Mouse (Mus musculus) gastrocnemius, postnatal 36 days (tissue): ENCODE results near the gene Prkca. TPM values are rescaled to one million over a fixed set of nuclear protein-coding genes. Genes with fewer than 3 reads are reported as not detected.

Experiments
- DNase-seq, 2 experiments: peaks; one replicate each; pipeline ENCODE4 v3.0.0; 2022
- intact Hi-C: fragments of 180-260 bp; cut with DNase I; formaldehyde crosslinking; loops from one replicate; pipeline ENCODE4 v1.15.1; 2025
- total RNA-seq, 2 experiments: library from RNA; stranded (reverse); gene quantifications; 2 replicates each; pipeline ENCODE4 v1.2.3; 2021

Prkca gene
- total RNA-seq, 2 experiments from 2014 or later, result 57.7 to 61.2 TPM

- no peak for DNase-seq
- intact Hi-C loops, result no loop called here
Measured at GRCm38 (mm10) chr11:108246267-108246702, 97.4 kb downstream of the Prkca start.

- intact Hi-C loops, result no loop called here
- DNase-seq, result no peak
Measured at GRCm38 (mm10) chr11:108244241-108244640, 99.5 kb downstream of the Prkca start.

GRCm38 (mm10) chr11:108243633-108244032 is 100.1 kb downstream of the Prkca start:
- intact Hi-C loops, result no loop called here
- no peak for DNase-seq

- DNase-seq, result no peak
- intact Hi-C loops, result no loop called here
Measured at GRCm38 (mm10) chr11:108240924-108241498, 102.7 kb downstream of the Prkca start.

GRCm38 (mm10) chr11:108239173-108239572 is 104.6 kb downstream of the Prkca start:
- intact Hi-C loops, result no loop called here
- no peak for DNase-seq

GRCm38 (mm10) chr11:108236754-108237428 is 106.8 kb downstream of the Prkca start:
- intact Hi-C loops, result no loop called here

GRCm38 (mm10) chr11:108236195-108236594 is 107.5 kb downstream of the Prkca start:
- no peak for DNase-seq

More at GRCm38 (mm10) chr11:108236754-108237428, 106.8 kb downstream of the Prkca start:
- no peak for DNase-seq

GRCm38 (mm10) chr11:108235081-108235703 is 108.5 kb downstream of the Prkca start:
- no peak for DNase-seq
- intact Hi-C loops, result no loop called here

More at GRCm38 (mm10) chr11:108236195-108236594, 107.5 kb downstream of the Prkca start:
- intact Hi-C loops, result no loop called here

- intact Hi-C loops, result no loop called here
- no peak for DNase-seq
Measured at GRCm38 (mm10) chr11:108233015-108233414, 110.7 kb downstream of the Prkca start.

- intact Hi-C loops, result no loop called here
- no peak for DNase-seq
Measured at GRCm38 (mm10) chr11:108230101-108230500, 113.6 kb downstream of the Prkca start.

GRCm38 (mm10) chr11:108229176-108229946 is 114.4 kb downstream of the Prkca start:
- intact Hi-C loops, result no loop called here
- no peak for DNase-seq

- intact Hi-C loops, result no loop called here
- no peak for DNase-seq
Measured at GRCm38 (mm10) chr11:108228497-108228896, 115.2 kb downstream of the Prkca start.

GRCm38 (mm10) chr11:108226248-108226647 is 117.5 kb downstream of the Prkca start:
- intact Hi-C loops, result no loop called here
- DNase-seq, result no peak

GRCm38 (mm10) chr11:108224233-108224973 is 119.3 kb downstream of the Prkca start:
- no peak for DNase-seq
- intact Hi-C loops, result loop anchor here (5.0 kb wide), 1 partner anchor 118 kb away; the partner anchor contains the start of genes Apoh and Prkca

- intact Hi-C loops, result loop anchor here (5.0 kb wide), 1 partner anchor 119 kb away; the partner anchor contains the start of genes Apoh and Prkca
Measured at GRCm38 (mm10) chr11:108223613-108224232, 120.0 kb downstream of the Prkca start.

GRCm38 (mm10) chr11:108223154-108223553 is 120.6 kb downstream of the Prkca start:
- no peak for DNase-seq
- intact Hi-C loops, result loop anchor here (5.0 kb wide), 1 partner anchor 119 kb away; the partner anchor contains the start of genes Apoh and Prkca

More at GRCm38 (mm10) chr11:108223613-108224232, 120.0 kb downstream of the Prkca start:
- DNase-seq, result no peak

GRCm38 (mm10) chr11:108222616-108223015 is 121.1 kb downstream of the Prkca start:
- intact Hi-C loops, result loop anchor here (5.0 kb wide), 1 partner anchor 120 kb away; the partner anchor contains the start of genes Apoh and Prkca
- DNase-seq, result no peak

- DNase-seq, result no peak
- intact Hi-C loops, result loop anchor here (5.0 kb wide), 1 partner anchor 120 kb away; the partner anchor contains the start of genes Apoh and Prkca
Measured at GRCm38 (mm10) chr11:108222026-108222425, 121.7 kb downstream of the Prkca start.
